Mouse (Mus musculus): ENCODE measurements around the gene Gm26938. TPM values are rescaled to one million over a fixed set of nuclear protein-coding genes. Genes with fewer than 3 reads are reported as not detected.

The Gm26938 gene
- total RNA-seq (2014; rRNA removed) (1.3 TPM in 1 of 2 replicates, not detected in the other), polyA plus RNA-seq (2015; fragmentation: Nextera tagmentation; extraction: Ambion mirVana) (not detected in 2 replicates)

DNA sequence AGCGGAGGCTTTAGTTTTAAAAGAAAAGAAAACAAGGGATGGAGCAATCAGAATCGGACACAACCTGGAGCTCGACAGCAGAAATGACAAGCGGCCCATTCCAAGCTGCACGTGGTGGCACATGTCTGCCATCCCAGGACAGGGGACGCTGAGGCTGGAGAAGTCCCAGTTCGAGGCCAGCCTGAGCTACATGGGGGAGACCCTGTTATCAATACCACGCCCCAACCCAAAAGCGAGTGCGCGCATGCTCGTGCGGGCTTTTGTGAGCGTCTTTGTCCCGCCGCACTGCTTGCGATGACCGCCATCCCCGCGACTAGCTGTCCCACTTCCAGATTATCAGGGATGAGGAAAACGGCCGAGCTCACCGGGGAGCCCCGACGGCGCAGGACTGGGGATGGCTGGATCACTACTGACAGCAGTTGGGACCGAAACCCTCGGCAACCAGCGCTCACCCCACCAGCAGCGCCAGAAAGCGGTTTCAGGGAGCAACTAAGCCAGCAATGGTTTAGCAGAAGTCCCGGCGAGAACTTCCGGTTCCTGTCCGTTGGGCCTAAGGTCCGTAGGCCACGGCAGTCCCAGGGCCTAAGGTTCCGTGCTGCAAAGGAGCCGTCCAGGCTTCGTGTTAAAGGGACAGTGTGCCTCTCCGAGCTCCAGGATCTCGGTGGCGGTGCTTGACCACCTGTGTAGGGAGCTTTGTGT is at the start of gene Gm26938, which contains the start of gene Psmg3:
Gene Gm26938, minus strand, starts transcription at position 51 of the 699 bp plus-strand sequence.
Gene Psmg3, minus strand, starts transcription at position 529 of the 699 bp plus-strand sequence.
- H3K4me1 ChIP-seq (ENCODE audit: insufficient read depth, low read length) = peaks cover 10% of the 10 kb centered on the region; the same call in 1 of the 2 replicates
- peak; percentile 93 for DNase-seq (ENCODE audit: low spot score)
- no peaks in the 10 kb centered on the region for H3K27me3 ChIP-seq (ENCODE audit: insufficient read depth, low read length)
- peak within 1 kb of the TSS; percentile 95 for H3K4me2 ChIP-seq (ENCODE audit: low read depth, low read length, poor library complexity, severe bottlenecking)
- H3K4me3 ChIP-seq (ENCODE audit: low read depth, low read length) = peak within 1 kb of the TSS; percentile 86
- H3K36me3 ChIP-seq (ENCODE audit: insufficient read depth, low read length) = peaks cover 22% of the 10 kb centered on the region
- H3K27ac ChIP-seq (ENCODE audit: low read depth, low read length) = peak within 1 kb of the TSS; percentile 76
- H3K9me3 ChIP-seq (ENCODE audit: low read length) = no peaks in the 10 kb centered on the region
- under 1% methylated on average over 43 of the region's 43 CpGs for WGBS
- H3K9ac ChIP-seq (replicated peaks; ENCODE audit: low read length, poor library complexity, severe bottlenecking) = peak within 1 kb of the TSS; percentile 88
- peak; percentile 83 for ATAC-seq (ENCODE audit: low FRiP score)
- TF ChIP-seq CTCF (IDR thresholded peaks at IDR 0.05) = 0 out of 2 replicates have a peak, but pooled peaks have one; percentile 2

- ATAC-seq (ENCODE audit: low FRiP score) (no peak), DNase-seq (ENCODE audit: low spot score) (no peak)
- Histone ChIP-seq H3K4me2 (ENCODE audit: low read depth, low read length, poor library complexity, severe bottlenecking) (no peak overlapping the region), H3K9ac (replicated peaks; ENCODE audit: low read length, poor library complexity, severe bottlenecking) (no peak overlapping the region), H3K4me1 (ENCODE audit: insufficient read depth, low read length) (no peaks in the 10 kb centered on the region), H3K4me3 (ENCODE audit: low read depth, low read length) (no peak overlapping the region), H3K27ac (ENCODE audit: low read depth, low read length) (no peak overlapping the region), H3K36me3 (ENCODE audit: insufficient read depth, low read length) (no peaks in the 10 kb centered on the region), H3K27me3 (ENCODE audit: insufficient read depth, low read length) (no peaks in the 10 kb centered on the region), H3K9me3 (ENCODE audit: low read length) (no peaks in the 10 kb centered on the region)
- no peak for TF ChIP-seq CTCF (IDR thresholded peaks at IDR 0.05)
- WGBS = 88% methylated on average over 1 of the region's 1 CpGs
These were observed 45.3 kb upstream of the Gm26938 start for GRCm38 (mm10) chr5:139871526-139871925.

DNA sequence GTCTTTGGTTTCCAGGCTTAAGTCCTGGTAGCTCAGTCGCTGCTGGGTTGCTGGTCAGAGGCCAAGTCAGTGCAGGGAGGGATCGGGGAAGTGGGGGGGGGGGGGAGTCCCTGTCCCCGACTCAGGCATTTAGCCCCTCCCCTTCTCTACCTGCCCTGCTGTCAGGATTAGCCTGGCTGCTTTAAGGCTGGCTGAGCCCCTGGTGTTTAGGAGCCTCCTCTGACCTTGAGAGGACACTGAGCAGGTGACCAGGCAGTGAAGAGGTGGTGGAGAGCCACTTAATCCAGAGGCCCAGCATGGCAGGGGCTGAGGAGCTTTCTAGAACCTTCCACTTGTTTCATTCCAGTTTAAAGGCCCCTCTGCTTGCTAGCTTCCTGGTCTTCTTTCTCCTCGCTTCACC is 44.7 kb upstream of the Gm26938 start:
- no peaks in the 10 kb centered on the region for H3K27me3 ChIP-seq (ENCODE audit: insufficient read depth, low read length)
- H3K4me1 ChIP-seq (ENCODE audit: insufficient read depth, low read length) = no peaks in the 10 kb centered on the region
- no peaks in the 10 kb centered on the region for H3K36me3 ChIP-seq (ENCODE audit: insufficient read depth, low read length)
- H3K9ac ChIP-seq (replicated peaks; ENCODE audit: low read length, poor library complexity, severe bottlenecking) = no peak overlapping the region
- ATAC-seq (ENCODE audit: low FRiP score) (no peak), DNase-seq (ENCODE audit: low spot score) (no peak)
- no peak overlapping the region for H3K4me2 ChIP-seq (ENCODE audit: low read depth, low read length, poor library complexity, severe bottlenecking)
- H3K9me3 ChIP-seq (ENCODE audit: low read length) = no peaks in the 10 kb centered on the region
- no peak for TF ChIP-seq CTCF (IDR thresholded peaks at IDR 0.05)
- no peak overlapping the region for H3K27ac ChIP-seq (ENCODE audit: low read depth, low read length)
- no peak overlapping the region for H3K4me3 ChIP-seq (ENCODE audit: low read depth, low read length)
- WGBS = 11% methylated on average over 4 of the region's 4 CpGs

DNA sequence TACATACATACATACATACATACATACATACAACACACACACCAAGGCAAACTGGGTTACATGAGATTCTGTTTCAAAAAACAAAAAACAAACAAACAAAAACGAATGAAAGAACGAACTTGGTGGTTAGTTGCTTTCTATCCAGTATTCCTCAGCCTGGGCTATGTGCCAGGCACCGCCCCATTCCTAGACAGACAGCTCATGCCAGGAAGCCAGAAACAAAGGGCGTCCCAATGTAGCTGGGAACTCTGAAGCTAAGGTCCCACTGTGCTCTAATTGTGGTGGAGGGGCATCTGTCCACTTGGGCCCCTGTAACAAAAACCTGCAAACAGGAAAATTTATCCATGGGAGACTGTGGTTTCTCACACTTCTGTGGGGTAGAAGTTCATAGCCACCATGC is 36.6 kb upstream of the Gm26938 start:
- Histone ChIP-seq H3K4me1 (ENCODE audit: insufficient read depth, low read length) (no peaks in the 10 kb centered on the region), H3K27ac (ENCODE audit: low read depth, low read length) (no peak overlapping the region), H3K4me3 (ENCODE audit: low read depth, low read length) (no peak overlapping the region), H3K36me3 (ENCODE audit: insufficient read depth, low read length) (no peaks in the 10 kb centered on the region), H3K9me3 (ENCODE audit: low read length) (no peaks in the 10 kb centered on the region), H3K27me3 (ENCODE audit: insufficient read depth, low read length) (no peaks in the 10 kb centered on the region), H3K9ac (replicated peaks; ENCODE audit: low read length, poor library complexity, severe bottlenecking) (no peak overlapping the region), H3K4me2 (ENCODE audit: low read depth, low read length, poor library complexity, severe bottlenecking) (no peak overlapping the region)
- TF ChIP-seq CTCF (IDR thresholded peaks at IDR 0.05) = no peak
- DNase-seq (ENCODE audit: low spot score) = peak; percentile 75
- ATAC-seq (ENCODE audit: low FRiP score) = no peak
- WGBS = 51% methylated on average over 4 of the region's 4 CpGs

DNA sequence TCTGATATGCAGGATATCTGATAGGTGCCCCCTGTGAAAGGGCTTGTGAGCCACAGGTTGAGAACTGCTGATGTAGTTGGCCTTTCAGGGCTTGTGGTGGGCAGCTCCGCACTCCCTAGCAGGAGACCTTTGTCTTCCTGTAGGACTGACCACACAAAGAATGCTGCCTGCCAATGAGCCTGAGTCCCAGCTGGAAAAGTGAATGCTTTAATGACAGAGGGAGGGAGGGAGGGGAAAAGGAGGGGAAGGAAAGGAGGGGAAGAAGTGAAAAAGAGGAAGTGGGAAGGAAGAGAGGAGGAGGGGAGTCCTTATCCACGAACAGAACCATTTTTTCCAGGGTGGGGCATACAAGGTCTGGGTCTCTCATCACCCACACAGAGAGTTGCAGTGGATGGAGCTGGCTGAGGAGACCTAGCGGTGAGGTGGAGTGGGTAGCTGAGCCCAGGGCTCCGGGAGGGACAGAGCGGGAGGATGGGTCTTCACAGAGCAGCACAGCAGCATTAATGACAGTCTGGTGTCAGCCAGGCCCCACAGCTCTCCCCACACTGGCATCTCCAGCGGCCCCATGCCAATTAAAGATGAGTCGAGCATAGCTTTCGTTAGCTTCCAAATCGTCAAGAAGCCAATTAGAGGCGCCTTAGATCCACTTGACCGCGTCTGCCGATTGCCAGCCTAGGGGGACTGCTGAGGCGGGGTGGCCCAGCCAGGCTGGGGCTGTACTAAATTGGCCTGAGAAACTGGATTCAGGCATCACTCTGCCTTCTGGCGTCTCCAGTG is 34.3 kb upstream of the Gm26938 start:
- no peak for TF ChIP-seq CTCF (IDR thresholded peaks at IDR 0.05)
- no peaks in the 10 kb centered on the region for H3K9me3 ChIP-seq (ENCODE audit: low read length)
- DNase-seq (ENCODE audit: low spot score) (peak; percentile 75), ATAC-seq (ENCODE audit: low FRiP score) (peak; percentile 49; the same call in 1 of the 2 replicates)
- H3K4me1 ChIP-seq (ENCODE audit: insufficient read depth, low read length) = no peaks in the 10 kb centered on the region
- H3K4me2 ChIP-seq (ENCODE audit: low read depth, low read length, poor library complexity, severe bottlenecking) = no peak overlapping the region
- 18% methylated on average over 15 of the region's 15 CpGs for WGBS
- no peak overlapping the region for H3K4me3 ChIP-seq (ENCODE audit: low read depth, low read length)
- H3K27ac ChIP-seq (ENCODE audit: low read depth, low read length) = no peak overlapping the region
- H3K27me3 ChIP-seq (ENCODE audit: insufficient read depth, low read length) = no peaks in the 10 kb centered on the region
- no peak overlapping the region; the same call in 1 of the 2 replicates for H3K9ac ChIP-seq (replicated peaks; ENCODE audit: low read length, poor library complexity, severe bottlenecking)
- no peaks in the 10 kb centered on the region for H3K36me3 ChIP-seq (ENCODE audit: insufficient read depth, low read length)

Measured in midbrain, postnatal 0 days (tissue).